Mouse (Mus musculus) layer of hippocampus, adult 18-20 months (tissue): ENCODE measurements at regions not wholly inside any gene's neighbourhood (a gene's known extent, or its start where the extent isn't known, plus 50 kb on each side); places are given as distances from the start of the nearest gene placed in this dataset.

Experiments used
- DNase-seq, 2 experiments: peaks; one replicate each; pipeline ENCODE4 v3.0.0; 2022; ENCODE audit warnings: low spot score in 2 of 2

GRCm38 (mm10) chr2:167759603-167760390 is 70.2 kb upstream of the Tmem189 start:
- DNase-seq: no peak

GRCm38 (mm10) chr2:167757157-167757780 is 67.6 kb upstream of the Tmem189 start:
- no peak for DNase-seq

GRCm38 (mm10) chr2:167756721-167757120 is 67.1 kb upstream of the Tmem189 start:
- DNase-seq: no peak

GRCm38 (mm10) chr2:167754929-167755551 is 65.4 kb upstream of the Tmem189 start:
- DNase-seq: no peak

GRCm38 (mm10) chr2:167753898-167754297 is 64.3 kb upstream of the Tmem189 start:
- peak in 1 of 2 experiments; percentile 38 for DNase-seq

GRCm38 (mm10) chr2:167752805-167753556 is 63.4 kb upstream of the Tmem189 start:
- DNase-seq: peak; percentile 43 to 70

GRCm38 (mm10) chr2:167751585-167751984 is 62.0 kb upstream of the Tmem189 start:
- DNase-seq: no peak

- no peak for DNase-seq
Measured at GRCm38 (mm10) chr2:167748297-167748696, 58.7 kb upstream of the Tmem189 start.

- no peak for DNase-seq
Measured at GRCm38 (mm10) chr2:167747164-167747843, 57.7 kb upstream of the Tmem189 start.

- DNase-seq: no peak
Measured at GRCm38 (mm10) chr2:167746344-167746743, 56.7 kb upstream of the Tmem189 start.

- no peak for DNase-seq
Measured at GRCm38 (mm10) chr2:167745409-167745808, 55.8 kb upstream of the Tmem189 start.

GRCm38 (mm10) chr2:167744080-167744479 is 54.5 kb upstream of the Tmem189 start:
- DNase-seq: no peak

GRCm38 (mm10) chr2:167742479-167742878 is 52.9 kb upstream of the Tmem189 start:
- no peak for DNase-seq

GRCm38 (mm10) chr2:167740516-167741189 is 51.0 kb upstream of the Tmem189 start:
- no peak for DNase-seq
